Mouse (Mus musculus): ENCODE results near the gene Phf5a.

Phf5a gene

DNA sequence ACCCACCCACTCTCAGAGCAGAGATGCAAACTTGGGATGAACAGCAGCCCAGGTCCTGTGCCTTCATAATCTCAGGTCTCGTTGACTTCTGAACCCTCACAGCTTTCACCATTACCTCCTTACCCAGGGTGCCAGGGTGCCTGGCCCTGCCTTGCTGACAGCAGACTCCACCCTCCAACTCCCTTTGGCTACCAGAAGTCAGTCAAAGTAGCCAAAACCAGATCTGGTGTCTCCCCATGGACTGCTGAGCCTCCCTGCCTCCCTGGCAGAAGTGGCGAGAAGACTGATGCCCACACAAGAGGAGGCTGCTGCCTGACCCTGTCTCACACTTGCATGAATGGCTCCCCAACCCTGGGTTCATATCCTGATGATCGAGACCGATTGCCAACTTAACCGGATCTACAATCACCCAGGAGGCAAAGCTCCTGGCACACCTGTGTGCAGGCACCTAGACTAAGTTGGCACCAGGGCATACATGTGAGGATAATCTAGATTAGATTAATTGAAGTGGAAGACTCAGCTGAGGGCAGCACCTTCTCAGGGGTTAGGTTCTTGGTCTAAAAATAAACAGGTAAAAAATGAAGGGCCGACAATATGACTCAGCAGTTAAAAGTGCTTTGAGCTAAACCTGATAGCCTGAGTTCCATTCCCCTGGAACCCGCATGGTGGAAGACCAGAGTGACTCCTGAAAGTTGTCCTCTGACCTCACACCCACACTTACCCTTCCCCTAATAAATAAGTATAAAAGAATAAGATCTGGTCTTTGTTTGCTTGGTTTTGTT, 43.1 kb downstream of the Phf5a start:
- no peak for DNase-seq (ENCODE audit: low spot score in 2 of 2)

DNA sequence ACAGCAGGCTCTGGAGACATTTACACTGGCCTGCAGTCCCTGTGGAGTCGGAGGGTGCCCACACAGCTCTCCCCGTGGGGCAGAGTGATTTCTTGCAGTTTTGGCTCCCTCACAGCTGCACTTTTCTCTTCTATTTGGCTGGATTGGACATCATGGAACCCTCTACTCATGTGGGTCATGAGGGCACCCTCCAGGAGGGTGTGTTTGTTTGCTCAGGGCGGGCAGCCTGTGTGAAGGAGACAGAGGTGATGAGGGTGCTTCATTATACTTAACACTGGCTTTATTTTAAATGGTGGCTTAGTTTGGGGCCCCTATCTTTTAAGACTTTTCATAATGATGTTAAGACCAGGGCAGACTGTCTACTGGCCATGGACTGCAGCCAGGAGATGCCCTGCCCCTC, 46.9 kb downstream of the Phf5a start:
- DNase-seq (ENCODE audit: low spot score in 2 of 2) = no peak

DNA sequence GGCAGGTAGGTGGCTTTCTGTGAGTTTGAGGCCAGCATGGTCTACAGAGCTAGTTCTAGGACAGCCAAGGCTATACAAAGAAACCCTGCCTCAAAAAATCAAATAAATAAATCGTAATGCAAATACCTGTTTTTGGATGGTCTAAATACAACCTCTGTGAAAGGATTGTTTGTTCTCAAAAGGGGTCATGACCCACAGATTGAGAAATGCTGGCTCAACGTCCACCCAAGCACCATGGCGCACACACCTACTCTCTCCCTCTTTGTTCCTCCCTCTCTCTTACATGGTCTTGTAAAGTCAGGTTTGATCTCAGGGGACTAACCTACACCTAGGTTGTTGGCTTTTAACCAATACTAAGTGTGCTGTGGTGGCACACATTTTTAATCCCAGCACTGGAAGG, 49.1 kb downstream of the Phf5a start:
- DNase-seq (ENCODE audit: low spot score in 2 of 2) = no peak

DNA sequence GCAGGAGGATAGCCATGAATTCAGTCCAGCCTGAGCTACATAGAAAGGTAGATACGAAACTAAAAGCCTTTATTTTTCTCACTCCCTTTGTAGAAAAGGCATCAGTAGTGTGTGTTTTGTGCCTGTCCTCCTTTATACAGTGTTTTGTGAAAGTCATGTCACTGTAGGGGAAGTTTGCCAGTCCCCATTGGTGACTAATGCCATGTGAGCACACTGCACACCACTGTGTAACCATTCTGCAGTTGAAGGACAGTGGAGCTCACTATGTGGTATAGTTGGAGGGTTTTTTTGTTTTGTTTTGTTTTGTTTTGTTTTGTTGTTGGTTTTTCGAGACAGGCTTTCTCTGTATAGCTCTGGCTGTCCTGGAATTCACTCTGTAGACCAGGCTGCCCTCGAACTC, 53.3 kb downstream of the Phf5a start:
- no peak for DNase-seq (ENCODE audit: low spot score in 2 of 2)

DNA sequence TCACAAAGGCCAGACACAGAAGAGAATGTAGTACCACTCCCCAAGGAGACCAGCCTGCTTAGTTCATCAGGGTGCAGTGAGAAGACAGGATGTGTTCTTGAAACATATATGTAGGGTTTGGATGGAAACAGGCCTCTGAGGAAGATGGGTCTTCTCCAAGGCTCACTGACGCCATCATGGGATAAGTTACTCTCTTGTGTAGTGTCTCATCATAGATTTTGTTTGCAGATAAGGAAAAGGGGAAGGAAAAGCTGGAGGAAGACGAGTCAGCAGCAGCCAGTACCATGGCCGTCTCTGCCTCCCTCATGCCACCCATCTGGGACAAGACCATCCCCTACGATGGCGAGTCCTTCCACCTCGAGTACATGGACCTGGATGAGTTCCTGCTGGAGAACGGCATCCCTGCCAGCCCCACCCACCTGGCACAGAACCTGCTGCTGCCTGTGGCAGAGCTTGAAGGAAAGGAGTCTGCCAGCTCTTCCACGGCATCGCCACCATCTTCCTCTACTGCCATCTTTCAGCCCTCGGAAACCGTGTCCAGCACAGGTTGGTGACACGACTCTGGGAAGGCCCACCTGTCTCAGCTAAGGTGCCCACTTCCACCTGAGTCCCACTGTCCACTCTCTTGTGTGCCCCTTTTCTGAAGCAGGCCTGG, 56.9 kb downstream of the Phf5a start:
- DNase-seq (ENCODE audit: low spot score in 2 of 2) = no peak

All from urinary bladder, adult 18-20 months (tissue).